Mouse (Mus musculus) forebrain, embryonic 15.5 days (tissue): ENCODE measurements around the gene Zfp697. TPM values are rescaled to one million over a fixed set of nuclear protein-coding genes. Genes with fewer than 3 reads are reported as not detected.

Experiments used
- ATAC-seq: fragments of 200-750 bp; cut with Nextera tagmentation; replicated peaks from 2 replicates; pipeline ENCODE4 v1.8.0; 2017; ENCODE audit warnings: mild to moderate bottlenecking, moderate TSS enrichment, moderate library complexity
- H3K27ac ChIP-seq: fragments of 300-500 bp; sonication (generic); replicated peaks from 2 replicates; pipeline ENCODE4 v1.5.1; 2015; ENCODE audit warnings: mild to moderate bottlenecking, inconsistent platforms
- H3K27me3 ChIP-seq: fragments of 300-500 bp; sonication (generic); 2 replicates; pipeline ENCODE4 v1.6.1; 2015; ENCODE audit warnings: inconsistent platforms
- H3K36me3 ChIP-seq: fragments of 300-500 bp; sonication (generic); 2 replicates; pipeline ENCODE4 v1.6.1; 2015; ENCODE audit warnings: mild to moderate bottlenecking, inconsistent platforms
- H3K4me1 ChIP-seq: fragments of 300-500 bp; sonication (generic); 2 replicates; pipeline ENCODE4 v1.6.1; 2015; ENCODE audit warnings: inconsistent platforms
- H3K4me2 ChIP-seq: fragments of 300-500 bp; sonication (generic); replicated peaks from 2 replicates; pipeline ENCODE4 v1.6.1; 2015; ENCODE audit warnings: mild to moderate bottlenecking, inconsistent platforms
- H3K4me3 ChIP-seq: fragments of 300-500 bp; sonication (generic); 2 replicates; pipeline ENCODE4 v1.5.1; 2015; ENCODE audit warnings: mild to moderate bottlenecking, inconsistent platforms
- H3K9ac ChIP-seq: fragments of 300-500 bp; sonication (generic); replicated peaks from 2 replicates; pipeline ENCODE4 v1.6.1; 2015; ENCODE audit warnings: mild to moderate bottlenecking, inconsistent platforms
- H3K9me3 ChIP-seq: fragments of 300-500 bp; sonication (generic); 2 replicates; pipeline ENCODE4 v1.6.1; 2016; ENCODE audit warnings: inconsistent platforms
- WGBS: fragments of 180-500 bp; shearing (Covaris S2); methylation state at CpG from one replicate; pipeline ENCODE4 v1.1.7; 2015; ENCODE audit warnings: mixed read lengths; 5-methylcytosine and 5-hydroxymethylcytosine counted together
- polyA plus RNA-seq: library from polyadenylated mRNA; unstranded; fragments of >200 nt; fragmentation: Nextera tagmentation; extraction: Ambion mirVana; gene quantifications from 2 replicates; pipeline ENCODE4 v1.2.1, GENCODE M21; 2015

Zfp697 gene
- polyA plus RNA-seq, 1 experiment from 2014 or later: 15.5 TPM

- Histone ChIP-seq H3K9me3 (no peaks in the 10 kb centered on the region), H3K27ac (no peak overlapping the region), H3K27me3 (no peaks in the 10 kb centered on the region), H3K4me2 (no peak overlapping the region), H3K4me3 (no peak overlapping the region), H3K36me3 (no peaks in the 10 kb centered on the region), H3K9ac (no peak overlapping the region), H3K4me1 (no peaks in the 10 kb centered on the region)
- ATAC-seq: no peak
Measured at GRCm38 (mm10) chr3:98764155-98764554, 381.9 kb downstream of the Zfp697 start.

DNA sequence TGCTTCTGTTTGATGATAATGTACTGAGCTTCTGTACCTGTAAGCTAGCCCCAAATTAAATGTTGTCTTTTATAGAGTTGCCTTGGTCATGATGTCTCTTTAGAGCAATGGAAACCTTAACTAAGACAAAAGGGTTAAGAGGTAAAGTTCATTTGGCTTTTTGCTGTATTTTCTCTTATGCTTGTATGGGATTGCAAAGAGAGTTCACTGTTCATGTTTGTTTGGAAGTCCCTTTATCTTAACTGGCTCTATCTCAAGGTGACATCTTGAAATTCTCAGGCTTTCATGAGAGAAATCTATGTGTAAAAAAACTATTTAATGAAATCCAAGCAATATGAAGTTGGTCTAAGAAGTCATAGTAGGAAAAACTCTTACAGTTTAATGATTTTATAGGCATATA is 398.7 kb downstream of the Zfp697 start:
- H3K27ac ChIP-seq: no peak overlapping the region
- no peak overlapping the region for H3K4me2 ChIP-seq
- ATAC-seq: no peak
- H3K36me3 ChIP-seq: no peaks in the 10 kb centered on the region
- no peaks in the 10 kb centered on the region for H3K9me3 ChIP-seq
- H3K27me3 ChIP-seq: no peaks in the 10 kb centered on the region
- H3K9ac ChIP-seq: no peak overlapping the region
- no peaks in the 10 kb centered on the region for H3K4me1 ChIP-seq
- no peak overlapping the region for H3K4me3 ChIP-seq

GRCm38 (mm10) chr3:98782181-98782868 is 400.1 kb downstream of the Zfp697 start:
- Histone ChIP-seq H3K4me3 (no peak overlapping the region), H3K27me3 (no peaks in the 10 kb centered on the region), H3K9me3 (no peaks in the 10 kb centered on the region), H3K4me1 (no peaks in the 10 kb centered on the region), H3K9ac (no peak overlapping the region), H3K4me2 (no peak overlapping the region), H3K36me3 (no peaks in the 10 kb centered on the region), H3K27ac (no peak overlapping the region)
- ATAC-seq: no peak

DNA sequence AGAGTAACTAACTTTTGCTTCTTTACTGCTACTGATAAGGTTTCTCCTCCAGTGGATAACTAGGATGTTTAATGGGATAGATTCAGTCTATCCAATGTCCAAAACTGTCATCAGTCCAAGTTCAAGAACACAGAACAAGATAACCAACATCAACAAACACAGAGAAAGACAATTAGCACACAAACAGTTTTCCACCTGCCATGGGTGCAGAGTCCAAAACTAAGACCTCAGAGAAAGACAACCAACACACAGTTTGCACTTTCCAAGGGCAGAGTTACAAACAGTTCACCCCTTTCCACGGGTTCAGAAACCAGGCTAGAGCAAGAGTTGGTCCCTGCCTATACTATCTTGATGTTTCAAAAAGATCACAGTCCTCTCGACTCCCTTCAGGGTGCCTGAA is 404.3 kb downstream of the Zfp697 start:
- H3K27me3 ChIP-seq: no peaks in the 10 kb centered on the region
- no peak overlapping the region for H3K4me3 ChIP-seq
- no peaks in the 10 kb centered on the region for H3K4me1 ChIP-seq
- ATAC-seq: no peak
- no peaks in the 10 kb centered on the region for H3K9me3 ChIP-seq
- WGBS: 72% methylated on average over 2 of the region's 2 CpGs
- no peak overlapping the region for H3K27ac ChIP-seq
- no peak overlapping the region for H3K4me2 ChIP-seq
- no peaks in the 10 kb centered on the region for H3K36me3 ChIP-seq
- no peak overlapping the region for H3K9ac ChIP-seq

Other genes starting within 250 kb of the Zfp697 start
- gene Adam30, start 221.8 kb upstream of the Zfp697 start, polyA plus RNA-seq: not detected in 2 replicates
- gene Reg4, start 160.3 kb upstream of the Zfp697 start, polyA plus RNA-seq: not detected in 2 replicates
- gene Hmgcs2, start 102.0 kb upstream of the Zfp697 start, polyA plus RNA-seq: 7.6 and 8.2 TPM in 2 replicates
- 188 and 194 TPM in 2 replicates for gene Phgdh, start 42.5 kb upstream of the Zfp697 start, polyA plus RNA-seq
- gene Gm4450, start 74.7 kb downstream of the Zfp697 start, polyA plus RNA-seq: not detected in 2 replicates
- gene Hsd3b4, start 128.1 kb downstream of the Zfp697 start, polyA plus RNA-seq: not detected in 2 replicates
- not detected in 2 replicates for gene Gm10681, start 206.3 kb downstream of the Zfp697 start, polyA plus RNA-seq
- gene Hsd3b5, start 247.8 kb downstream of the Zfp697 start, polyA plus RNA-seq: not detected in 2 replicates